Mouse (Mus musculus) lung, adult 2 months (tissue): ENCODE results near the gene Sipa1l2. TPM values are rescaled to one million over a fixed set of nuclear protein-coding genes. Genes with fewer than 3 reads are reported as not detected.

Source experiments
- DNase-seq: peaks from one replicate; pipeline ENCODE4 v3.0.0; 2022
- H3K4me1 ChIP-seq: fragments of 200-500 bp; 2 replicates; pipeline ENCODE4 v1.6.1; 2011; ENCODE audit warnings: low read length; ENCODE audit not compliant: control insufficient read depth, insufficient read depth
- H3K4me3 ChIP-seq: fragments of 200-500 bp; replicated peaks from 2 replicates; pipeline ENCODE3; 2011; ENCODE audit warnings: low read depth, mild to moderate bottlenecking, control low read depth, low read length; ENCODE audit errors: extremely low read depth
- CTCF ChIP-seq: fragments of 200-500 bp; IDR thresholded peaks from 2 replicates; pipeline ENCODE4 v1.5.1; 2011; ENCODE audit warnings: mild to moderate bottlenecking, low read length, control low read depth; ENCODE audit not compliant: insufficient read depth
- POLR2A ChIP-seq: fragments of 200-500 bp; IDR thresholded peaks from 2 replicates; pipeline ENCODE4 v1.6.1; 2011; ENCODE audit warnings: low read depth, mild to moderate bottlenecking, control low read depth, low read length, borderline replicate concordance; ENCODE audit errors: extremely low read depth
- WGBS: fragments of 180-500 bp; shearing (Covaris S2); methylation state at CpG from one replicate; pipeline ENCODE4 v1.1.7; 2018; 5-methylcytosine and 5-hydroxymethylcytosine counted together
- polyA plus RNA-seq: library from polyadenylated mRNA; depleted of rRNA; stranded (reverse); fragments of >200 nt; gene quantifications from 2 replicates; pipeline ENCODE4 v1.2.3, GENCODE M21; 2012; rRNA removed

Gene Sipa1l2
- polyA plus RNA-seq, 1 experiment, result 38.6 TPM

GRCm38 (mm10) chr8:125381674-125382073 lies 187.9 kb downstream of the Sipa1l2 start:
- no peaks in the 10 kb centered on the region for H3K4me1 ChIP-seq
- 47% methylated on average over 3 of the region's 3 CpGs for WGBS
- no peak overlapping the region for H3K4me3 ChIP-seq
- no peak for DNase-seq
- TF ChIP-seq CTCF (no peak), POLR2A (no peak)

GRCm38 (mm10) chr8:125379939-125380338 lies 189.7 kb downstream of the Sipa1l2 start:
- 54% methylated on average over 7 of the region's 7 CpGs for WGBS
- H3K4me1 ChIP-seq, result no peaks in the 10 kb centered on the region
- TF ChIP-seq POLR2A, result no peak
- TF ChIP-seq CTCF, result no peak
- no peak for DNase-seq
- no peak overlapping the region for H3K4me3 ChIP-seq

GRCm38 (mm10) chr8:125379156-125379555 lies 190.5 kb downstream of the Sipa1l2 start:
- Histone ChIP-seq H3K4me3 (no peak overlapping the region), H3K4me1 (no peaks in the 10 kb centered on the region)
- 78% methylated on average over 10 of the region's 10 CpGs for WGBS
- DNase-seq, result no peak
- no peak for TF ChIP-seq CTCF
- no peak for TF ChIP-seq POLR2A

GRCm38 (mm10) chr8:125377704-125378103 lies 191.9 kb downstream of the Sipa1l2 start:
- TF ChIP-seq POLR2A, result no peak
- TF ChIP-seq CTCF, result no peak
- Histone ChIP-seq H3K4me1 (no peaks in the 10 kb centered on the region), H3K4me3 (no peak overlapping the region)
- whole genome bisulfite sequencing, result 80% methylated on average over 3 of the region's 3 CpGs
- no peak for DNase-seq

GRCm38 (mm10) chr8:125376448-125376845 lies 193.2 kb downstream of the Sipa1l2 start:
- no peaks in the 10 kb centered on the region for H3K4me1 ChIP-seq
- no peak for DNase-seq
- TF ChIP-seq CTCF (no peak), POLR2A (no peak)
- 84% methylated on average over 6 of the region's 6 CpGs for WGBS
- no peak overlapping the region for H3K4me3 ChIP-seq

- DNase-seq, result no peak
- TF ChIP-seq POLR2A (no peak), CTCF (no peak)
- Histone ChIP-seq H3K4me3 (no peak overlapping the region), H3K4me1 (no peaks in the 10 kb centered on the region)
- 76% methylated on average over 8 of the region's 8 CpGs for WGBS
Observed at GRCm38 (mm10) chr8:125375659-125376447, 193.8 kb downstream of the Sipa1l2 start.

GRCm38 (mm10) chr8:125372596-125372995 lies 197.0 kb downstream of the Sipa1l2 start:
- DNase-seq, result no peak
- no peak for TF ChIP-seq CTCF
- TF ChIP-seq POLR2A, result no peak
- 86% methylated on average over 4 of the region's 4 CpGs for WGBS
- peaks cover 7% of the 10 kb centered on the region for H3K4me1 ChIP-seq
- no peak overlapping the region for H3K4me3 ChIP-seq

GRCm38 (mm10) chr8:125369491-125370236 lies 199.9 kb downstream of the Sipa1l2 start:
- WGBS, result 46% methylated on average over 8 of the region's 8 CpGs
- Histone ChIP-seq H3K4me3 (no peak overlapping the region), H3K4me1 (peaks cover 10% of the 10 kb centered on the region)
- peak; percentile 37 for DNase-seq
- TF ChIP-seq POLR2A, result no peak

- 51% methylated on average over 4 of the region's 4 CpGs for WGBS
- TF ChIP-seq CTCF, result no peak
- TF ChIP-seq POLR2A, result no peak
- Histone ChIP-seq H3K4me3 (no peak overlapping the region), H3K4me1 (peaks cover 13% of the 10 kb centered on the region)
- no peak for DNase-seq
Observed at GRCm38 (mm10) chr8:125368341-125369035, 201.1 kb downstream of the Sipa1l2 start.

Other genes with a start within 250 kb of the Sipa1l2 start
- gene Map10, start 100.0 kb upstream of the Sipa1l2 start, polyA plus RNA-seq, result 2.0 and 2.6 TPM in 2 replicates
- 14.4 and 15.9 TPM in 2 replicates for gene Ntpcr, start 160.2 kb upstream of the Sipa1l2 start, polyA plus RNA-seq